Mouse (Mus musculus): ENCODE measurements at regions not wholly inside any gene's neighbourhood (a gene's known extent, or its start where the extent isn't known, plus 50 kb on each side); places are given as distances from the start of the nearest gene placed in this dataset.

GRCm38 (mm10) chr15:67263723-67264122 is 763.0 kb upstream of the Lrrc6 start:
- H3K27me3 ChIP-seq (ENCODE audit: control insufficient read depth, insufficient read depth, low read length), result no peaks in the 10 kb centered on the region
- no peak overlapping the region for H3K4me3 ChIP-seq (ENCODE audit: low read depth, low read length)
- no peaks in the 10 kb centered on the region for H3K4me1 ChIP-seq (ENCODE audit: control insufficient read depth, insufficient read depth, low read length)
- WGBS, result 57% methylated on average over 6 of the region's 6 CpGs
- no peaks in the 10 kb centered on the region for H3K36me3 ChIP-seq (ENCODE audit: control insufficient read depth, insufficient read depth, low read length)
- no peak for DNase-seq (ENCODE audit: low spot score)
- no peaks in the 10 kb centered on the region for H3K9me3 ChIP-seq (ENCODE audit: control insufficient read depth, low read length)
- peak; percentile 65 for ATAC-seq (ENCODE audit: insufficient number of reproducible peaks, low FRiP score, low TSS enrichment, low read depth)
- H3K4me2 ChIP-seq (ENCODE audit: low read depth, severe bottlenecking), result no peak overlapping the region
- H3K9ac ChIP-seq (ENCODE audit: low read length), result no peak overlapping the region
- no peak overlapping the region for H3K27ac ChIP-seq (replicated peaks; ENCODE audit: low read depth, low read length)

GRCm38 (mm10) chr15:67263313-67263712 is 762.6 kb upstream of the Lrrc6 start:
- ATAC-seq (ENCODE audit: insufficient number of reproducible peaks, low FRiP score, low TSS enrichment, low read depth), result peak; percentile 6; the same call in 1 of the 2 replicates
- Histone ChIP-seq H3K4me1 (ENCODE audit: control insufficient read depth, insufficient read depth, low read length) (no peaks in the 10 kb centered on the region), H3K27me3 (ENCODE audit: control insufficient read depth, insufficient read depth, low read length) (no peaks in the 10 kb centered on the region), H3K4me3 (ENCODE audit: low read depth, low read length) (no peak overlapping the region), H3K9me3 (ENCODE audit: control insufficient read depth, low read length) (no peaks in the 10 kb centered on the region), H3K36me3 (ENCODE audit: control insufficient read depth, insufficient read depth, low read length) (no peaks in the 10 kb centered on the region), H3K27ac (replicated peaks; ENCODE audit: low read depth, low read length) (no peak overlapping the region), H3K4me2 (ENCODE audit: low read depth, severe bottlenecking) (no peak overlapping the region), H3K9ac (ENCODE audit: low read length) (no peak overlapping the region)
- no peak for DNase-seq (ENCODE audit: low spot score)
- WGBS, result 61% methylated on average over 2 of the region's 2 CpGs

GRCm38 (mm10) chr15:67262269-67262668 is 761.6 kb upstream of the Lrrc6 start:
- Histone ChIP-seq H3K4me3 (ENCODE audit: low read depth, low read length) (no peak overlapping the region), H3K27ac (replicated peaks; ENCODE audit: low read depth, low read length) (no peak overlapping the region), H3K4me2 (ENCODE audit: low read depth, severe bottlenecking) (no peak overlapping the region), H3K4me1 (ENCODE audit: control insufficient read depth, insufficient read depth, low read length) (no peaks in the 10 kb centered on the region), H3K27me3 (ENCODE audit: control insufficient read depth, insufficient read depth, low read length) (no peaks in the 10 kb centered on the region), H3K36me3 (ENCODE audit: control insufficient read depth, insufficient read depth, low read length) (no peaks in the 10 kb centered on the region), H3K9ac (ENCODE audit: low read length) (no peak overlapping the region), H3K9me3 (ENCODE audit: control insufficient read depth, low read length) (no peaks in the 10 kb centered on the region)
- no peak for ATAC-seq (ENCODE audit: insufficient number of reproducible peaks, low FRiP score, low TSS enrichment, low read depth)
- no peak for DNase-seq (ENCODE audit: low spot score)
- 93% methylated on average over 2 of the region's 2 CpGs for WGBS

GRCm38 (mm10) chr15:67260666-67261065 is 760.0 kb upstream of the Lrrc6 start:
- WGBS, result 85% methylated on average over 3 of the region's 3 CpGs
- ATAC-seq (ENCODE audit: insufficient number of reproducible peaks, low FRiP score, low TSS enrichment, low read depth), result no peak

GRCm38 (mm10) chr15:67249147-67249546 is 748.4 kb upstream of the Lrrc6 start:
- H3K9ac ChIP-seq (ENCODE audit: low read length), result no peak overlapping the region

More at GRCm38 (mm10) chr15:67260666-67261065, 760.0 kb upstream of the Lrrc6 start:
- no peaks in the 10 kb centered on the region for H3K36me3 ChIP-seq (ENCODE audit: control insufficient read depth, insufficient read depth, low read length)
- no peaks in the 10 kb centered on the region for H3K4me1 ChIP-seq (ENCODE audit: control insufficient read depth, insufficient read depth, low read length)
- no peak overlapping the region for H3K9ac ChIP-seq (ENCODE audit: low read length)
- no peaks in the 10 kb centered on the region for H3K9me3 ChIP-seq (ENCODE audit: control insufficient read depth, low read length)
- no peaks in the 10 kb centered on the region for H3K27me3 ChIP-seq (ENCODE audit: control insufficient read depth, insufficient read depth, low read length)
- no peak overlapping the region for H3K27ac ChIP-seq (replicated peaks; ENCODE audit: low read depth, low read length)
- H3K4me2 ChIP-seq (ENCODE audit: low read depth, severe bottlenecking), result no peak overlapping the region
- H3K4me3 ChIP-seq (ENCODE audit: low read depth, low read length), result no peak overlapping the region
- DNase-seq (ENCODE audit: low spot score), result no peak

GRCm38 (mm10) chr15:67248471-67248870 is 747.8 kb upstream of the Lrrc6 start:
- Histone ChIP-seq H3K27me3 (ENCODE audit: control insufficient read depth, insufficient read depth, low read length) (no peaks in the 10 kb centered on the region), H3K4me3 (ENCODE audit: low read depth, low read length) (no peak overlapping the region), H3K4me2 (ENCODE audit: low read depth, severe bottlenecking) (no peak overlapping the region), H3K36me3 (ENCODE audit: control insufficient read depth, insufficient read depth, low read length) (no peaks in the 10 kb centered on the region), H3K9me3 (ENCODE audit: control insufficient read depth, low read length) (no peaks in the 10 kb centered on the region), H3K4me1 (ENCODE audit: control insufficient read depth, insufficient read depth, low read length) (no peaks in the 10 kb centered on the region), H3K27ac (replicated peaks; ENCODE audit: low read depth, low read length) (no peak overlapping the region), H3K9ac (ENCODE audit: low read length) (no peak overlapping the region)
- no peak for DNase-seq (ENCODE audit: low spot score)
- no peak for ATAC-seq (ENCODE audit: insufficient number of reproducible peaks, low FRiP score, low TSS enrichment, low read depth)

More at GRCm38 (mm10) chr15:67249147-67249546, 748.4 kb upstream of the Lrrc6 start:
- DNase-seq (ENCODE audit: low spot score) (no peak), ATAC-seq (ENCODE audit: insufficient number of reproducible peaks, low FRiP score, low TSS enrichment, low read depth) (no peak)
- no peaks in the 10 kb centered on the region for H3K9me3 ChIP-seq (ENCODE audit: control insufficient read depth, low read length)
- 19% methylated on average over 4 of the region's 4 CpGs for WGBS
- H3K4me3 ChIP-seq (ENCODE audit: low read depth, low read length), result no peak overlapping the region
- no peak overlapping the region for H3K4me2 ChIP-seq (ENCODE audit: low read depth, severe bottlenecking)
- no peaks in the 10 kb centered on the region for H3K4me1 ChIP-seq (ENCODE audit: control insufficient read depth, insufficient read depth, low read length)
- no peaks in the 10 kb centered on the region for H3K27me3 ChIP-seq (ENCODE audit: control insufficient read depth, insufficient read depth, low read length)
- H3K27ac ChIP-seq (replicated peaks; ENCODE audit: low read depth, low read length), result no peak overlapping the region
- no peaks in the 10 kb centered on the region for H3K36me3 ChIP-seq (ENCODE audit: control insufficient read depth, insufficient read depth, low read length)

- no peaks in the 10 kb centered on the region for H3K9me3 ChIP-seq (ENCODE audit: control insufficient read depth, low read length)
- ATAC-seq (ENCODE audit: insufficient number of reproducible peaks, low FRiP score, low TSS enrichment, low read depth), result no peak
- WGBS, result 70% methylated on average over 4 of the region's 4 CpGs
- H3K9ac ChIP-seq (ENCODE audit: low read length), result no peak overlapping the region
- H3K4me1 ChIP-seq (ENCODE audit: control insufficient read depth, insufficient read depth, low read length), result no peaks in the 10 kb centered on the region
- no peak overlapping the region for H3K4me3 ChIP-seq (ENCODE audit: low read depth, low read length)
- no peaks in the 10 kb centered on the region for H3K36me3 ChIP-seq (ENCODE audit: control insufficient read depth, insufficient read depth, low read length)
- no peak overlapping the region for H3K27ac ChIP-seq (replicated peaks; ENCODE audit: low read depth, low read length)
- H3K4me2 ChIP-seq (ENCODE audit: low read depth, severe bottlenecking), result no peak overlapping the region
- no peaks in the 10 kb centered on the region for H3K27me3 ChIP-seq (ENCODE audit: control insufficient read depth, insufficient read depth, low read length)
- no peak for DNase-seq (ENCODE audit: low spot score)
Observed at GRCm38 (mm10) chr15:67245658-67246268, 745.1 kb upstream of the Lrrc6 start.

- no peak overlapping the region for H3K9ac ChIP-seq (ENCODE audit: low read length)
- no peak overlapping the region for H3K4me3 ChIP-seq (ENCODE audit: low read depth, low read length)
- no peaks in the 10 kb centered on the region for H3K36me3 ChIP-seq (ENCODE audit: control insufficient read depth, insufficient read depth, low read length)
- no peak for ATAC-seq (ENCODE audit: insufficient number of reproducible peaks, low FRiP score, low TSS enrichment, low read depth)
- H3K27ac ChIP-seq (replicated peaks; ENCODE audit: low read depth, low read length), result no peak overlapping the region
- H3K9me3 ChIP-seq (ENCODE audit: control insufficient read depth, low read length), result no peaks in the 10 kb centered on the region
- WGBS, result 65% methylated on average over 10 of the region's 10 CpGs
- H3K4me1 ChIP-seq (ENCODE audit: control insufficient read depth, insufficient read depth, low read length), result no peaks in the 10 kb centered on the region
- no peak for DNase-seq (ENCODE audit: low spot score)
- H3K4me2 ChIP-seq (ENCODE audit: low read depth, severe bottlenecking), result no peak overlapping the region
- H3K27me3 ChIP-seq (ENCODE audit: control insufficient read depth, insufficient read depth, low read length), result no peaks in the 10 kb centered on the region
Observed at GRCm38 (mm10) chr15:67244908-67245657, 744.4 kb upstream of the Lrrc6 start.
